Mouse (Mus musculus) hematopoietic stem cell, adult 5-6 weeks (primary cell): ENCODE data around the gene Myrfl. TPM values are rescaled to one million over a fixed set of nuclear protein-coding genes. Genes with fewer than 3 reads are reported as not detected.

Source experiments
- ATAC-seq, 2 experiments: fragments of 125-278 bp in 1 of 2; replicated peaks in 1 of 2; 2 replicates each; pipeline ENCODE4 v1.8.0; 2016 to 2017; ENCODE audit warnings: inconsistent platforms in 2 of 2, mild to moderate bottlenecking in 2 of 2, moderate number of reproducible peaks in 2 of 2, low read depth in 1 of 2, moderate TSS enrichment in 1 of 2; ENCODE audit not compliant: low FRiP score in 2 of 2, poor library complexity in 2 of 2, severe bottlenecking in 2 of 2, insufficient read depth in 1 of 2, low TSS enrichment in 1 of 2
- total RNA-seq: library from RNA; stranded (forward); fragments of 172-1452, 232-1000 nt; gene quantifications from 2 replicates; pipeline ENCODE4 v1.2.3, GENCODE M21; 2017

Myrfl gene
- total RNA-seq, 1 experiment from 2014 or later: not detected

DNA sequence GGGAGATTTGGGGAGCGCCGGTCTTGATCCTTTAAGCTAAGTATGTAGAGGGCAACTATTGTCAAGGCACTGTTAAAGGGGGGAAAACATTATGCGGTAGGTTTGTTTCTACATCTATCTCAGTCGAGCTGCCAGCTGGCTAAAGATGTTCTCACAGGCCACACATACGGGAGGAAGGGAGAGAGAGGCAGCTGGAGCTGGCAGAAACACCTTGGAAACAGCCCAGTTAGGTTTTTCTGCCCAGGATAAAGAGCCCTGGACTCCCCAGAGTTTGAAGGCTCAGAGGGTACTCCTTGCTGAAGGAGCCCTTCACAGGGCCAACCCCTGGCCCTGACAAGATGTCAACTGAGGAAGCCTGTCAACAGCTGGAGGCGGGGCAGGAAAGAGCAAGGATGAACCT, 100.7 kb downstream of the Myrfl start:
- no peak for ATAC-seq

DNA sequence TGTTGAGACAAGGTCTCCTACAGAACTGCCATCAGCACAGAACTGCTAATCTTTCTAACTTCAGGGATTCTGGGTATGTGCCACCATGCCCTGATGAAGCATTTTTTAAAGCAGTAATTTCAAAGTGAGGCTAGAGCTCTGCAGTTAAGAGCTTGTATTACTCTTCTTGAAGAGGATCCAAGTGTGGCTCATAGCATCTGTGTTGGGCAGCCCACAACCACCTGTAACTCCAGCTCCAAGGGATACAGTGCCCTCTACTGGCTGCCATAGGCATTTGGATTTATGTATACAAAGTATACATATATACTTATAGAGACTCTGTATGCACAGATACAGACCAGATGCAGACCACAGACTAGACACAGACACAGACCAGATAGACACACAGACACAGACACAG, 107.6 kb downstream of the Myrfl start:
- peak; percentile 22 to 58; a peak in 1 of 4 replicates for ATAC-seq

DNA sequence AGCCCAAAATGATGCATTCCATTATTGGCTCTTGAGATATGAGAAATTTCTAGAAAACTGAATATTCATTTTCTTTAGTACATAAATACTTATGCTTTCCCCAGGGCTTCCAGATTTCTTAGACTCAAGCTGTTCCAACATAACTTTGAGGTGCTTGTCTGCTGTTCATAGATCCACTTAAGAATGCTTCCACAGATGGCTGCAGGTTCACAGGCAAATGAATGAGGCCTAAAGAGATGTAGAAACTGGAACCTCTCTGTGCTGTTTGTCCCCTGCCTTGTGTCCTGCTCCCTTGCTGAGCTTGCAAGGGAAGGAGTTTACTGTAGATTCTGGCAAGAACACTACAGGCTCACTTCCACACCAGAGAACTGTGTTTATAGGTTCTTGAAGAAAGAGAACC, 108.3 kb downstream of the Myrfl start:
- ATAC-seq: no peak

DNA sequence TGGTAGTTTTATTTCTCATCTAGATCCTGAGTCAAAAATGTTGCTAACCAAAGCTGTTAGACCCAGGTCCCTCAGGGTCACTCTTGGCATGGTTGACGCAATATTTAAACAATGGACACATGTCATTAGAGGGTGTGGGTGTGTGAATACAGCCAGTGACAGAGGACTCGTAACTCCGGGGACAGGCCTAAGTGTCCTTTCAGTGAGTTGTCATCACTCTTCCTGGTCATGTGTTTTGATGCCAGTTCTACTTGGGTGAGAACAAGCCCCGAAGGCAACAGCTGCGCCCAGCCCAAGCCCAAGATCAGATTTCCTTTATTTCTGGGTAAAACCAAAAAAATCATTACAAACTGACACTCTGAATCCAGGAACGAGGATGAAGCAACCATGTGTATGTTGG, 112.6 kb downstream of the Myrfl start:
- no peak for ATAC-seq

DNA sequence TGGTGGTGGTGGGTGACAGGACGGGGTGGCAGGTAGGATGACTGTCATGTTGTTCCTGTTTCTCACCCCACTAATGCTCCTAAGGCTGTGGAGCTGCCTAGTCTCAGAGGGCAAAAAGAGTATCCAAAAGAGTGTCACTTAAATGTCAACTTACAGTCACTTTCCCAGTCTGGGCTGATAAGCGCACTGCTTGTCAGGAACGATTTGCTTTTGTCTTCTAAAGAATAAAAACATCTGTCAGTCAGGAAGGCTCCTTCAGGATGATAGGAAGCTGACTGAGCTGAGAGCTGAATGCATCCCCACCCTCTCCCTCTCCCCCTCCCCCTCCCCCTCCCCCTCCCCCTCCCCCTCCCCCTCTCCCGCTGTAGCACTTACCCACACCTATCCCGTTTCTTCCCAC, 113.7 kb downstream of the Myrfl start:
- no peak for ATAC-seq

DNA sequence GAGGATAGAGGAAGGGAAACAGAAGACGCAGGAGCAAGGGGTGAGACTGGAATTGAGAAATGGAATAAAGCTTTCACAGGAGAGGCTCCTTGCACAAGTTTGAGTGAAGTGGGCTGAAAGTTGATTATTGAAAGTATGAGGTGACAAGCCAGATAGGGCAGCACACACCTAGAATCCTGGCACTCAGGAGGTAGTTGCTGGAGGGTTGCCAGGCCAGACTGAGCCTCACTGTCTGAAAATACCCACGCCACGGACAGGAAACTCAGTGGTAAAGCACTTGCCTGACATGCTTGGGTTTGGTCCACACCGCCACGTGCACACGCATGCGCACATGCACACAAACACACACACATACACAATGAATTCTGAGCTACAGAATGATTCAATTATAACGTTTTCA, 118.8 kb downstream of the Myrfl start:
- ATAC-seq: no peak

DNA sequence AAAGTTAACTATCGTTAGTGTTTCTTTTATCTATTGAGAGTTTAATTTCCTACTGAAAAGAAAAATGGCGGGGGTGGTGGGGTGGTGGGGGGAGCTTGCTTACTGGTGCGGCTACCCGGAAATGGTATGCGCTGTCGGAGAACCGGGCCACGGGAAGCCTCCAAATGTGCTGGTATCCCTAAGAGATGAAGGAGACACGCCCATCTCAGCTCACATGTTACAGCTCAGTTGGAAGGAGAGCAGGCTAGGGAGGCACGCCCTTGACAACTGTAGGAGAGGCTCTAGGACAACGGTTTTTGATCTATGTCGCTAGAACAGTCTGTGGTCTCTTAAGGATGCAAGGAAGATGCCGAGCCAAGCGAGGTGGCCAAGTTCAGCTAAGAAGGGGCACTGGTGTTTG, 119.9 kb downstream of the Myrfl start:
- ATAC-seq: no peak

DNA sequence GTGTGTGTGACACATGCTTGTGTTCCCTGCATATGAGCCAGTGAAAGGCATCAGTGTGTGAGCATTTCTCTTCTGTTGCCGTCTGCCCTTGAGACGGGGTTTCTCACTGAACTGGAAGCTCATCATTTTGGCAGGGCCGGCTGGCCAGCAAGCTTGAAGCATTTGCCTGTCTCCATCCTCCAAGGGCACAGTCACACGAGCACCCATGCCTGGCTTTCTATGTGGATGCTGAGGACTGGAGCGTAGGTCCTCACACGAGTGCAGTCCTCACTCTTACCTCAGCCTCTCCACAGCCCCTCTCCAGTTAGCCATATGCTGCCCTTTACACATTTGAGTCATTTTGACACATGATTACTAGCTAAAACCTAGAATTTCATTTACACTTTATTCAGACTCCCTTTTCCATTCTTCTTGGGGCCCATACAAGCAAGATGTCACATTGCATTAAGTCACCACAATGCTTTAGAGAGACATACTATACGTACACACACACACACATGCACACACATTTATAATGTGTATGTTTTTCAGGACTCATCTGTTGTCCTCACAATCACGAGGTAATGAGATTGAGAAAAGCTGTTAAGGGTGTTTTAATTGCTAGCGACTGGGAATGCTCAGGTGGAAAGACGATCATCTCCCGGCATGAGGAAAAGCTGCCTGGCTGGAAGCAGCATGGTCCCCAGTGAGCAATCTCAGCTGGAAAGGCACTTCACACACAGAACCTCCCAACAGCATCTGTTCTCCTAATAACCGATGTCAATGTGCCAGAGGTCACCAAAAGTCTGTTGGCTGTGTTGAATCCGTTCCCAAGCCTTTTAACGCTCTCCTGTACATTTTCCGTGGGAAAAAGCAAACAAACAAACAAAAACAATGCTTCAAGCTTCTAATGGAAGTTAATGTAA, 122.6 kb downstream of the Myrfl start:
- ATAC-seq: no peak

DNA sequence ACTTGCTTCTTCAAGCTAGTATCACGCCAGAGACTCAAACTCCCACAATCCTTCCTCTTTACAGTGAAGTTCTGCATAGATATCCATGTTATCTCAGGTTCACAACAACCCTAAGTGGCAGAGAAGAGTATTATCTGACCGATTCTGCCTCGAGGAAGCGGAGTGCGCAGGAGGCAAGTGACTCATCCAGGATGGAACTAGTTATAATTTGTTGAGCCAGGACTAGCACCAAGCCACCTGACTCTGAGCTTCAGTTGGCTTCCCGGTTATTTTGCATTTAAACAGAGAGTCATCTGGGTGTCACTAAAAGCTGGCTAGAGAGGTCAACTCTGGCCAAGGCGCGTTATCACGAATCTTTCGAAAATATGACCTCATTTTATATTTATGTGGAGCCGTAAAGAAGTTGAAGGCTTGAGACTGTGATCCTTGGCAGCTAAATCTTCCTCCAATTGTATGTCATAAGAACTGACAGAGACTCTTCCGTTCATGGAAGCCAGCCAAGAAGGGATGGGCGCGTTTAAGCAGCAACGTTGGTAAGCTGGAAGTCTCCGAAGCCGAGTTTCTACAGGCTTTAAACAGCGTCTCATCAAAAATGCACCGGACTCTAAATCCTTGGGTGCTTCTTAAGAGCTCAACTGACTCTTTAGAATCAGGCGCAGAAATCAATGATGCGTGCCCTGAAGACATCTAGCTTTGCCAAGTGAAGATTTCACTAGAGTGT, 125.3 kb downstream of the Myrfl start:
- no peak for ATAC-seq

DNA sequence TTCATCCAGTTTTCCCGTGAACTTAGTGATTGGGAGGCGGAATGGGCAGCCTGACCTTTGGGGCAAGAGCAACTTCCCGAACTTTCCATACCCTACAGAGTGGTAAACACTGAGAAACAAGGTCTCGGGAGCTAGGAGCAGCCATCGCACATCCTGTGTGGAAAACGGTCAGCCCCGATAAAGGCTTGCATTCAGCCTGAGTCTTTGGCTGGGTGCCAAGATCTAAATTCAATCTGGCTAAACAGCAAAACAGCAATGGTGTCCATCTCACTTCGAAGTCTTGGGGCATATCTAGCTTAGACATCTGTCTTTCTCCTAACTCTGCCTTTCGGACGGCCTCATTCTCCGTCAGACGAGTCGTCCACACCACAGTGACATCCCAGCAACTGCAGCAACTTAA, 128.1 kb downstream of the Myrfl start:
- ATAC-seq: no peak

DNA sequence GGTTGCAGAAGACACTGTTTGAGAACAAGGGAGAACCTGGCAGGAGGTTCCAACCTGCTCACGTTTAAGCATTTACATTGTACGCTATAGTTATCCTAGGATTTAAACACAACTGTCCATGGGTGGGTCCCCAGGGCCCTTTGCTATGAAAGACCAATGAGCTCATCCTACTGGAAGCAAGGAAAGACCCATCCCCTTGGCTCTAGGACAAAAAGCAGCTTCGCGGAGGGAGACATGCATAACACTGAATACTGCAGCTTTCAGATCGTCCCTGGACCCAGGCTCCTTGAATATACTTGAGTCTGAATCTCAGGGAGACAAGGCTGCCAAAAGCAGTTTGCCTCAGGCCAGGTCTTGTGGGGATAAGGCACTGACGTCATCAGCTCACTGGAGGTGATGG, 130.2 kb downstream of the Myrfl start:
- no peak for ATAC-seq

DNA sequence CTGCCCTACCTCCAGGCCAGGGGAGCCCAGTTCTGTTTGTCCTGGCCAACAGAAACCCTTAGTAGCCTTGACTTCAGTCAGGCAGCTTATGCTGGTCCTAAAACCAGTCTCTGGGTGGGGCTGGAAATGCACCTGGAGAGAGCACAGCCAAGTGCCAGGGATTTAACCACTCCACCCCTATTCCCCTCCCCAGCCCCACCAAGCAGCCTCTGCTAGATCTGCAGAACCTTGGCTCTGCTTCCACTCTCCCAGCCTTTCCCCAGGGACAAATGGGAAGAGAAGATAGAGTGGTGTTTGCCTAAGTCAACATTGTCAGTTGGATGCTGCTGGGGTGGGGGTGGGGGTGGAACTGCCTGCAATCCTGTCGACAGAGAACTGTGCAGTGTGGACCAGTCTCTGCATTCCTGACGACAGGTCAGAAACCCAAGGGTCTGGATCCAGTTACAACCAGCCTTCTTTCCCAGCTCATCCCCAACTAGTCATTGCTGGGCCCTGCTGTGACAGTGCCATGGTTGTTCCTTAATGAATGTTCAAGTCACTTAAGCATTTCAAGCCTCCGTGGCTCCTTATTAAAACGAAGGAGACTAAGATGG, 135.1 kb downstream of the Myrfl start:
- ATAC-seq: no peak

DNA sequence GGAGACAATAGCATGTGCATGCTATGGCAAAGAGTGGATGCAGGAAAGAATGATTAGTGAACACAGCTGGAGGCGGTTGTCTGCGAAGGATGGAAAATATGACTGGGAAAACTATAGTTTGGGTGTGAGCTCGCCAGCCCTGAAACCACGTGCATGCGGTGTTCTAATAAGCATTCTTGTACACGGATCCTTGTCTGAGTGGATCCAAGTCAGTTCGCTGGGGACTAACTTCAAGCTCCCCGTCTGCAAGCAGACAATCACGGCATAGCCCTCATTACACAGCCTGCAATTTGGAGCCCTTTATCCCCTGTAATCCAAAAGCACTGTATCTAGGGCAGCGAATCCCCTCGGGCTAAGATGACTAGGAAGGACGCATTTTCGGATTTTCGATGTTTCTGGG, 136.2 kb downstream of the Myrfl start:
- no peak for ATAC-seq

DNA sequence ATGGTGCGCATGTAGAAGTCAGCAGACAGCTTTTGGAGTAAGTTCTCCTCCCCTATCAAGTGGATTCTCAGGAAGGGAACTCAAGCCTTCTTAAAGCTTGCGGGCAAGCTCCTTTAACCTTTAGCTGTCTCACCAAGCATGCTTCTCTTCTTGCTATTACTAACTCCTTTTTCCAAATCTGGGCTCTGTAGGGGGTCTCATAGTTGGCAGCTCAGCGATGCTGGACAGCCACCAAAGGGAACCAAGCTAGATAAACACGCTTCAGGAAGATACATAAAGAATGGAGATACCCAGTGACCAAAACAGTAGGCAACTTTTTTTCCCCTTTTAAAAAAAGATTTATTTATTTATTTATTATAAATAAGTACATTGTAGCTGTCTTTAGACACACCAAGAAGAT, 136.9 kb downstream of the Myrfl start:
- ATAC-seq: no peak

DNA sequence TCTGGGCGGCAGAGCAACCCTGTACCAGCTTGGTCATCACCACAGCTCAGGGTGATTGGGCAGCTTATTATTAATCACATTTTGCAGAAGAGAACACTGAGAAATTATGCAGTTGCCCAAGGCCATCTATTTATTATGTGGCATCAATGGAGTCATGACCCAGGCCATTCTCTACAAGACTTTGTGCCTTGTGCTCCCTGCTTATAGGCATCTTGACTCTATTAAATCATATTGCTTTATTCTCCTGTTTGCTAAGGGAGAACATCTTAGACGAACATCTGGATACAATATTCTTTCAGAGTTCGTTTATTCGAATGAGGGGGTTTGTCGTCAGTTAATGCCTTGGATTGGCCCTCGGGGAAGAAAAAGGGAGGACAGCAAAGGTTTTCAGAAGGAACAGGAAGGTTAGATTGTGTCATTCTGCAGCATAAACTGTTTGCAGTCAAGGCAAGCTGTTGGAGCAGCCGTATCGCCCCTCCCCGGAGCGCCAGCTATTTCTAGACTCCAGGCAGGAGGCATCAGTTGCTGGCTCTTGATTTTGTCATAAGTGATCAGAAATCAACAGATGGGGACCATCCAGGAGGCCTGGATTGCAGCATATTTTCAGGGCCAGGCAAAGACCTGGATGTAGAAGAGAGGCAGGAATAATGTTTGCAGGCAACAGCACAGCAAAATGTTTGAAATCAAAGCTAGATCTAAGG, 140.7 kb downstream of the Myrfl start:
- no peak for ATAC-seq

DNA sequence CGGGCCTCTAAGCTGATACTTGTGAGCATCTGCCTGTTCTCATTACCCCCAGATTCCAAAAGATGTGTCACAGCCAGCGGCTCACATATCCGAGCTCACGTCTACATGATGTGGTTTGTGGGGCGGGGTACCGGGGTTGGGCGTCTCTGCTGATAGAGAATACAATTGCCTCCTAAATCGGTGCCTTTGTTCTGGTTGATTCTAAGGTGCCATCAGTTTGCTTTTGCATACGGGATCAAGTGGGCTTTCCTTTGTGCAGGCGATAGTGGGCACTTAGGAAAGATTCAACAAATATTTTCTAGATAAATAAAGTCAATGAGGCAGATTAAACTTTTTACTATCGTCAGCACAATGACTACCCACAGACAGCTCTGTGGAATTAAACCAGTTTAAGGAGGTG, 141.8 kb downstream of the Myrfl start:
- no peak for ATAC-seq

DNA sequence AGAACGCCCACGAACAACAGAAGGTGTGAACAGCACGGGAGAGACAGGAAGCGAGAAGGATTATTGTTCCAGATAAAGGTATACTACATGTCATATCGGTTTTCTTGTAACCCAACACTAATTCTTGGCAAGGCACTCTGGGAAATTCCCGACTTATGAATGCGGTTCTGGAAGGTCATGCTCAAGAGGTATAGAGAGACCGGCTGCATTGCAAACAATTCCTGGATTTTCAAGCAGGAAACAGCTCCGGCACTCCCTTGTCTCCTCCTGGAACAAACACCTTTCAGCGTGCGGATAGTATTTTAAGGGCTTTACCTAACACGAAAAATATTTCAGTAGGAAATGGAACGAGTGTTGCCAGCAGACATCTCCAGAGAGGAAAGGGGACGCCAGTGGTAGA, 145.8 kb downstream of the Myrfl start:
- ATAC-seq: no peak

DNA sequence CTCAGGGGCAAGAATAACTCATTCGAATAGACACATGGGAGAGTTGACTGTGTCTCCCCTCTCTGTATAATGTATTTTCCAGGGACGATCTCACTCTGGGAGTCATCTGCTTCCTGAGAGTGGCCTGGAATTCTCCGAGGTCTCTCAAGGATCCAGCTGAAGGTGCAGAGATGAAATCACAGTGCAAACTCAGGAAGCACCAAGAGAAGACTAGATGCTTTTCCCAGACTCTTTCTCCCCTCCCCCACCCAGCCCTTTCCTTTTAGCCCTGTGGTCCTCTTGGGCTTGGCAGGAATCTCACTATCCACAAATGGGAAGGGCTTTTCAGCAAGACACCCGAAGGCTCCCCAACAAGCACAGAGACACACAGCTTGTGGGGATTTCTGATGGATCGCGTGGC, 146.7 kb downstream of the Myrfl start:
- ATAC-seq: no peak
